Mouse (Mus musculus) embryo, embryonic 10.5 days (tissue): ENCODE measurements around the gene Il12rb1.

ENCODE experiments used
- DNase-seq: peaks from one replicate; pipeline ENCODE4 v3.0.0-alpha.2; 2015; ENCODE audit warnings: low spot score

The Il12rb1 gene

DNA sequence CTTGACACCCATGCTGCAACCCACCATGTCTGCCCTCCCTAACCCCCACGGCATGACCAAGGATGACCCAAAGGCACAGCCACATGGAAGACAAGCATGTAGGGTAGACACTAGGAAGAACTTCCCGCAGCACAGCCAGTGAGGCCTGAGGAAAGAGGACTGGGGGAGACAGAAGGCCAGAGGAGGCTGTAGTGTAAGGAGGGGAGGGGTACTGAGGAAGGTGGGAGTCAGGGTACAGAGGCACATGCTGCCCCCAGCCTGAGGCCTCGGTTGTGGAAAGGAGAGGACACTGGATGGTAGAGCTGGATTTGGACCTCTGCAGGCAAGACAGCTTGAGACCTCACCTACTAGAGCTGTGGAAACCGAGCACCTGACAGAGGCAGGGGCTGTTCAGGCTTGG lies 42.7 kb downstream of the Il12rb1 start:
- no peak for DNase-seq

DNA sequence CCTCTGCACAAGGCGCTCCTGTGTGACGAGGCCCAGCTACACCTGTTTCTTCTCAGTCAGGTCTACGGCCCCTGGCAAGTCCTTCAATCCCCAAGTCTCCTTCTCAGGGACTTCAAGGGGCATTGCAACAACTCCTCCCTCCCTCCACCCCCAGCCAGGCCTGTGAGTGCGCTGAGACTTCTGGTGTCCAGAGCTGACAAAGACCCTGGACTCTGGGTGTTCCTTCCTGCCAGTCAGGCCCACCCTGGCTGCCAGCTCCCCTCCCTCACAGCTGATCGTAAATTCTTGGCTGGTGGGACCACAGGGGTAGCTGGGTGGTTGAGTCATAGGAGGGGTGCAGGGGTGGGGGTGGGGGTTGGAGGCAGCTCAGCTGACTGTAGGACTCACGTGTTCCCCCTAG lies 43.6 kb downstream of the Il12rb1 start:
- DNase-seq: no peak

DNA sequence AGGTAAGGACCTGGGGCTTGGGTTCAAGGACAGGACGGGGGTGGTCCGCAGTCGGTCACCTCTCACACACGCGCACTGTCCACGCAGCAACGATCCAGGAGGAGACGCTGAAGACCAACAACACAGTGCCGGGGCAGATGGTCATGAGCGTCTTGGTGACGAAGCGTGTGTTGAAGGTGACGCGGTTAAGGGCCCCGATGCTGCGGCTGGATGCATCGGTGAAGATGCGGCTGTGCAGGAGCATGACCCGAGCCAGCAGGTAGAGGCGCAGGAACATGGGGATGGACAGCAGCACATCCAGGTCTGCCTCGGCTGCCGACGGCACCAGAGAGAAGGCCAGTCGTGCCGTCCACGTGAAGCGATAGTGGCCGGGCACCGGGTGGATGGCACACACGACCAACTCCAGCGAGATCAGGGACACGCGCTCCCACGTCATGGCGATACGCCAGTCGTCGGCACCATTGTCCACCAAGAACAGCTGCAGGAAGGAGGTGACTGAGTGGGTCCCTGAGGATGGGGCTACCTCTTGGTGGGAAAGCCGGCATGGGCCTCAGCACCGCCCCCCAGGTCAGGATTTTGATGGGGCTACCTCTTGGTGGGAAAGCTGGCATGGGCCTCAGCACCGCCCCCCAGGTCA lies 44.5 kb downstream of the Il12rb1 start:
- no peak for DNase-seq

DNA sequence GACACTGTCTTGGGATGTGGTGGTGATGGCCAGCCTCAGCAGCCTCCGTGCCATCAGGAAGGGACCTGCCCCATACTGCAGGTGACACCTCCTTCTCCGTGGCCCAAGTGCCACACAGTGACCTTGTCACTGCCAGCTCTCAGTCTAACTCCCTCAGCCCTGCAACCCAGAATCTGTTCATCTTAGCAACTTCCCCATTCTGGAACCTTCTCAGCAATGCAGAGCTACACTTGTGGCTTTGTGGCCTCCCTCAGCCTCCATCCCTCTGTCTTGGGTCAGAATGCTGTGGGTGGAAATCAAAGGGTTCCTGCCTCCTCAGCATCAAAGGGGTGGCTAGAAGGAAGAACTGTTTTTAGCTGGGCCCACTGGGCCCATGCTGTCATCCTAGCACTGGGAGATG lies 45.6 kb downstream of the Il12rb1 start:
- no peak for DNase-seq

DNA sequence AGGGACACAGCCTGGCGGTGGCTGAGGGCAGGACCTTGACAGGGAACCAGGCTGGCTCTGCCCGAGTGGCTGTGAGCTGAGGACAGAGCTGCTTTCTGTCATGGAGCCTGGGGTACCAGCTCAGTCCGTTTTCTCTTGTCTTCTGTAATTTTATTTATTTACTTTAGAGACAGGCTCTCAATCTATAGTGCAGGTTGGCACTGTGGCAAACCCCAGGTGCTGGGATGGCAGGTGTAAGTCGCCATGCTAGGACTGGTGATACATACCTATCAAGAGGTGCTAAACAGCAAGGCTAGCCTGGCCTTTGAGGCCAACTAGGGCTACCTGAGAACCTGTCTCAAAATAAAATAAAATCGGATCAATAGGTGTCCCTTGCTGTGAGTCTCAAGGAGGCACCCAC lies 47.8 kb downstream of the Il12rb1 start:
- DNase-seq: no peak

DNA sequence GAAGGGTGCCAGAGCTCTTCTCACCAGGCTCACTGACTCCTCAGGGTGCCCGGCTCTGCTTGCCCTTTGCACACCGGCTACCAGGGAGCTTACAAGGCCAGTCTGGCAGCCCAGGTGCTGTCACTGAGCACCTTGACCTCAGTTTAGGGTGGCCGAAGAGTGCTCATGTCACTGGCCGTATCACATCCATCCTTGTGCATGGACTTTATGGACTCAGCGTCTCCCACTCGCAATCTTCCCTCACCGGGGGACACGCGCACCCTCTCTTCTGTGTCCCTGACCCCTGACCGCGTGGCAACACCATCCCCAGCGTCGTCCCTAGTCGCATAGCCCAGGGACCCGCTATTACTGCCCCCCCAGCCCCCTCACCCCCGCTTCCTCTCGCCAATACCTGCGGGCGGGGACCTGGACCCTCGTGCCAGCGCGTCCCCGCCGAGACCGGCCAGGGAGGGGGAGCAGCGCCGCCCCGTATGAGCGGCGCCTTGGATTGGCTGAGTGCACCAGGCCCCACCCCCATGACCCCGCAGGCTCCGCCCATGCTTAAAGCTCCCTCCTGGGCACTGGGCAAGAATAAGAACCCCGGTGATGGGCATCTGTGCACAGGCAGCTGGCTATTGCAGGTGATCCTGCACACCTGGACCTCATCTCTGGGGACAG lies 48.4 kb downstream of the Il12rb1 start:
- DNase-seq: peak; percentile 83

DNA sequence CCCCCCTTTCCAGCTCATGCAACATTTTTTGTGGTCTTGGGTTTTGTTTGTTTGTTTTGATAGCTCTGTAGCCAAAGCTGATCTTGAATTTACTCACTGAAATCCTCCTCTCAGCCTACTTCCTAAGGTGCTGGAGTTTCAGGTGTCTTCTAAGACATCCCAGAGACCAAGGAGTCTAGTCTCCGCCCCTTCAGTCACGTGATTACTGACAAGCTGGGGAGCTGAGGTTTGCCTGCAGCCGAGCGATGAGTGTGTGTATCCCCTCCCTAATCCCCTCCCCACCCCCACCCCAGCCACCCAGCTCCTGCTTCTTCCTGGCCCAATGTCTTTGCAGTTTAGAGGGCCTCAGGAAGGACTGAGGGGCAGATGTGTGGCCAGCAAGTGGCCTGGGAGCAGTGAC lies 49.3 kb downstream of the Il12rb1 start:
- no peak for DNase-seq

DNA sequence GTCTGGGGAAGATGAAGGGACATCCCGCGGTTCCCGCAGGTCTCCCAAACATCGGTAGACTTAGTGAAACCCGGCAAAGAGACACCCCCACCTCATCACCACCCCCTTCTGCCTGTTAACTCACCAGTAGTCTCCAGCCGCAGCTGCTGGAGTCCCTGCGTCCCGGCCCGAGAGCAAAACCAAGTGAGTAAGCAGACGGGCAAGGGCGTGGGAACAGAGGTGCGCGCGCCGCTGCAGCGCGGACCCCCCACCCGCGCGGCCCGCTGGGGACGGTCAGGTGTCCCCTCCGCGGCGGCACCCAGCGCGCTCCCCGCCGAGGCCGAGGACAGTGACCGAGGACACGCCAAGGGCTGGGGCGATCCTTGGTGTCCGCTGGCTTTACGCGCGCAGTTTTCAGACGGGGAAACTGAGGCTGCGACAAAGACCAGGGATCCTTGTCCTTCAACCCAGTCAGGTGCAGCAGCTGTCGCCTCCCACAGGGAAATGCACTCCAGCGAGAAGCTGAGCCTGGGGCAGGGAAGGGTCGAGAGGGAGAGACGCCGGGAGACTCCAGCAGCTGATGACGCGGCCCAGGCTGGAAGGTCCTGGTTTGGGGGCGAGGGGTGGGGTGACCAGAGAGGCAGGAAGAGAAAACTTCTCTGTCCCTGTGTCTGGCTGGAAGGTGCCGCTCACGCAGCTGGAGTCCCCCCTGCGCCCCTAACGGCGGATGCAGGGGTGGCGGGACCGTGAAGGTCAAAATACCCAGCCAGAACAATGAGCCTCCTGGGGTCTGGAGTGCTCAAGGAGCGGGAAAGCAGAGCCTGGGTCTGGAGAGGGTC lies 54.8 kb downstream of the Il12rb1 start, which contains the start of gene Kcnn1:
Gene Kcnn1, minus strand, starts transcription at position 435 of the 818 bp plus-strand sequence.
- peak; percentile 73 for DNase-seq

DNA sequence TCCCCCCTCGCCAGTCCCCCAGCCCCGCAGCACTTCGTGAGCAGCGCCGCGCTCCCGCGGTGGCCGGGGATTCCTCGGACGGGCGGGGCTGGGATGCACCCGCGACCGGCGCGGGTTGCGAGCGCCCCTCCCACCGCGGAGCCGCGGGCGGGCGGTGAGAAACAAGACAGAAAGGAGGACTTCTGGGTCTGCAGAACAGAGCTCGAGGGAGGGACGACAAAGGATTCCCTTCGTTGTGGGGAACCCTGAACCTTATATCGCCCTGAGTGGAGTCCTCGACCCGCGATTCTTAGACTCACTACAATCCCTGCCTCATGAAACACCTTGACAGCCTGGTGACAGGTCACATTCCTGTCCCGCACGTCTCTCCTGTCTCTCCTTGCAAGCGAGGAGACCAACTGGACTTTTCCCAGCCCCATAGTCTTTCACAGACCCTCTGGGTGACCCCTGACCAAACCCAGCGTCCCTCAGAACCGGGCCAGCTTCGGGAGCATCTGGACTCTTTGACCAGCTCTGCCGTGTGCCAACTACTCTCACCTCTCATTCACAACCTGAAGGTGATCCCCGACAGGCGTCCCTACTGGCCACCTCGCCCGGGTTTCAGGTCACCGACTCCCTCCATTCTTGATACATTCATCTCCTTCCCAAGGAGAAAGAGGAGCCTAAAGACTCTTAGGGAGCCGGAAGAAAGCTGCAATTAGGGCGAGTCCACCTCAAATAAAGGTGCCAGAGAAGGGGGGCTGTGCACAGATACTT lies 55.9 kb downstream of the Il12rb1 start:
- DNase-seq: peak; percentile 54

DNA sequence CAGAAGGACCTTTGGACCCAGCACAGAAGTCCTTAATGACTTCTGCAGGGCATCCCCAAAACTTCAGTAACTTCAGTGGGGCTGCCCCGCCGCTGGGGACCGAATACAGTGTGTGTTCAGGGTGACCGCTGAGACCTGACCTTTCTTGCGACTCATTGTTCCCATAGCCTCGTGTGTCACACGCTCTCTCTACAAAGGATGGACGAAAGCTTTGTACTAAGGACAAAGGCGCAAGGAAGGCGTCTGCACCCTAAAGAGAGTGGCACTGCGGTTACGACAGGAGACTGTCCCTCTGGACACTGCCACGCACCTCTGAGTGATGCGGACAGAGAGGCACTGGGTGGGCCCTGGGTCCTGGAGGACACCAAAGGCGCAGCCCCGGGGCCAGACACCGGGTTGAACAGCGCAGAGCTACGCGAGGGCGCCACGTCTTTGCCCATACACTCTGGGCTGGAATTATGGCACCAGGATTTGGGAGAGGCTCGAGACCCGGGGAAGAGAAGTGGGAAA lies 56.5 kb downstream of the Il12rb1 start:
- peak; percentile 79 for DNase-seq

DNA sequence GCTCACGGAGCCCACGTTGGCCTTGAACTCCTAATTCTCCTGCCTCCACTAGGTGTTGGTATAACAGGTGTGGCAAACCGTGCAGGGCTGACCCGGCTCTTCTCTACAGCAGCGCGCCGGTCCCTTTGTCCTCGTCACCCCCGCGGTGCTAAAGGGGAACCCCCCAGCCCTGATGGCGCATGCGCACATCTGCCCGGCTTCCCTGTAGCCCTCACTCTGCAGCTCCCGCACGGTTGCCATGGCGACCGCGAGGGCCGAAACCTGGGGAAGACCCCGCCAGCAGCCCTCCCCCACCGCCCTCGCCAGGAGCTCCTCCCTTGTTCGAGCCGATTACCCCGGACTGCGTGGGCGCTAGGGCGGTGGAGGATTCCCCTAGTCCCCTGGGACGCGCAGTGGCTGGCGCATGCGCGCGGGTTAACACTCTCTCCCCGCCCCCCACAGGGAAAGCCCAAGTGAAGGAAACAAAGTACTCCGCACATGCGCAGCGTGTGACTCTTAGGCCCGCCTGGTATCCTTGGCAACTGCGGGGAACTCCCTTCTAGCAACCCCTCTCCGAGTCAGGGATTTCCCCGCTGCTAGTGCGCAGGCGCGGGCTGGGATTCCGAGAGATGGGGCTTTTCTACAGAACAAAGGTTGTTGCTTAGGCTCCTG lies 57.2 kb downstream of the Il12rb1 start:
- peak; percentile 100 for DNase-seq

DNA sequence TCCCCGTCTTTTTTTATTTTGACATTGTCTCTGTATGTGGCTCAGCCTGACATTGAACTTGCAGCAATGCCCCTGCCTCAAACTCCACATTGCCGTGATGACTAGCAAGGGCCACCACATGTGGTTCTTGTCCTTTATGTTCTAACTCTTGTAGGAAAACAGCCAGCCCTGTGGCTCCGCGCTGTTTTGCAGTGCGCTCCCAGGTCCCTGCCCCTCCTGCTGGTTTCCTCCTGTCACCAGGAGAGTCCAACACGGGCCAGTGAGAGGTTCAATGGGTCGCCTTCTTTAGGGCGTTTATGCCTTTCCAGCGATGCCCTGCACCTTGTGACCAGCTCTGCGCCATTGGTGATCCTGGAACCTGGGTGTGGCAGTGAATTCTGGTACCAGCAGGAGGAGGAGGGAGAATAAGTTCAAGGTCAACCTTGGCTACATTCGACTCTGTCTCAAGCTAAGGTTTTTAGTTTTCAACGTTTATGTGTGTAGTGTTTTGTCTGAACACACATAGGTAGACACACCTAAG lies 57.8 kb downstream of the Il12rb1 start:
- DNase-seq: no peak

DNA sequence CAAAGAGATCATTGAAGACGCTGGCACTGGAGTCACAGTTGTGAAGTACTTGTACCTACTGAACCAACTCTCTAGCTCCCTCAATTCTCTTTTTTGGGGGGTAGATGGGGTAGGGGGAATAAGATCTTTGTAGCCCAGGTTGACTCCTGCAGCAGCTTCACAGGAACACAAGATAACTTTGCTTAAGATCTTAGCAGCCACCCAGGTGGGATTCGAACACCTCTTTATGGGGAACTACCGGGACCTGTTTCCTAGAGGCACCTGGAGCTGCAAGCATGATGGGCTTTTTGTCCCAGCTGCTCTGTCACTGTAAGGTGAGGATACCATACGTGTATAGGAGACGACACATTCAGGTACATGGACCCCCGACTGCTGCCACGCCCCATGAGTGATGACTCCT lies 58.3 kb downstream of the Il12rb1 start:
- no peak for DNase-seq

DNA sequence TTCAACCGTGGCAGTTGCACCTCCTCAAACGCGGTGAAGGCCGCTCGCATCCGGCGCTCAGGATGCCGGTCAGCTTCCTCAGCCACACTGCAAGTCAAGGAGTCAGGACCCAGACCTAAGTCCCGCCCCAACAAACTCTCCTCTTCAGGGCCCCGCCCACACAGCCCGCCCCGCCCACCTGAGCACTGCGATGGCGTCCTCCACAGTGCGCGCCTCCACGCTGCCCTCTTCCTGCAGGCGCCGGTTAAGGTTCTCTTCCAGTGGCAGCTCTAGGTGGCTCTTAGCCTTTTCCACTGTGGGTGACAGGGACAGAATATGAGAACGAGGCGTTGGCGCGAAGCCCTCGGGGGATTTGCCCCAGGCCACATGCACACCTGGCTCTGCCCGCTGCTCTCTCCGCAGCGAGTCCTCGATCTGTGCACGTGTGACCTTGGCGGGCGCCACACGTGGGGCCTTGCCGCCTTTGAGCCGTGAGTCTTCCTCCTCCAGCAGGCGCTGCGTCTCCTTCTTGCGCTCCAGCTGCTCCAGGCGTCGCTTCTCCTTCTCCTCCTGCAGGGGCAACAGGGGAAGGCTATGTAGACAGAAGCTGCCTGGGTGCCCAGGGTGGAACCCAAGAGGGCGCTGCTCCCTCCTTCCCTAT lies 60.4 kb downstream of the Il12rb1 start:
- DNase-seq: peak; percentile 80

DNA sequence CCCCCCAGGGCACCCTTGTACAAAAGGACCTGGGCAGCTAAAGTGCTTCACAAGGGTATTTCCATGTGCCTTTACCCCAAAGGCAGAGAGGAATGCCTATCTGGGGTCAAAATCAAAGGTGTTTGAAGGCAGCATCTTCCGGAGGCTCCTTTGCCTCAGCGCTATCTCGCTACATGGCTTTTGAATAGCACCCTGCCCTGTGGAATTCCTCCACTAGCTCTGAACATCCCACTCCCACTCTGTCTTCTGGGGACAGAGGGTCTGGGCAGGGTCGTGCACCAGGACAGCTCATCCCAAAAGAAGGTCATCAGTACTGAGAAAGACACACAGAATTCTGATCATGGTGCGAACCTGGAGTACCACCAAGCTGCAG lies 60.9 kb downstream of the Il12rb1 start:
- DNase-seq: no peak

DNA sequence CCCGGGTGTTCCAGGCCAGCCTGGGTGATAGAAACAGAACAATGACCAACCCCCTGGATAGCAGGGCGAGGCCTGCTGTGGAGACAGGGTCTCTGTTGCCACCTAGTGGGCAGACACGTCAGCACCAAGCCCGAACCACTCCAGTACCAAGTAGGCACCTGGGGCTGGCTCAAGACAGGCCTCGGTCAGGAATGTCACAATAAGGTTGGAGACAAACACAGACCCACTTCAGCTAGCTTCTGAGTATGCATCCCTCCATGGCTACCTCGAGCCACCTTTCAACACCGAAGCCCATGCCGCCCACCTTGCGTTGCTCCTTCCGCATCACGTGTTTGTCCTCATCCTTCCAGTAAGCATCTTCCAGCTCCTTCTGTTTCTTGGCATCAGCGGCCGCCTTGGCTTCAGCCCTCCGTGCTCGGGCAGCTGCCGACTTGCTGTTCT lies 61.4 kb downstream of the Il12rb1 start:
- DNase-seq: peak; percentile 84
